Comparison of ENCODE assay signal across 8 mouse cellular contexts in the genomic region with DNA sequence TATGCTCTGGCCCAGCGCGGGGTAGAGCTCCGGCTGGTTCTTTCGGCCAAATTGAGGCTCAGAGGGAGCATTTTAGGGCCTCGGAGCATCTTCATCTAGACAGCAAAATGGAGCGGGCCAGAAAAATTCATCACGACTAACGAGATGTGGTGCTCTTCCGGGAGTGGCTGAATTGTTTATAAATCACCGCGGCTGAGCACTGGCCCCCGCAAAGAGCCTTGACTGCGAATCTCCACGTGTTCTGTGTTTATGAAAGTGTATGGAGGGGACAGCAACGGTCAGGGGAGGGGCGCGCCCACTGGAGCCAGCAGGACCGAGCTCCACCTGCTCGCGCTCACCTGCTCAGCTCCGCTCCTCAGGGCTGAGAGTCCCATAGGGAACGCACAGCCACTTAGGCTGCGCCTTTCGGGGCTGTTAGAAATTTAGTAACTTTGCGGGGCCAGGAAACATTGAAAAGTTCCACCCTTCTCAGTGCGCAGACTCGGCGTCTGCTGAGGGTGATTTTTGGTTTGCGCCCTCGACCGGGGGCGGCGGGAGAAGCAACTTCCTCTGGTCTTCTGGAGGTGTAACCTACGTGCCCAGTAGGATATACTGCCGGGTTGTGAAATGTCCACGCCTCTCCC. TPM values are rescaled to one million over a fixed set of nuclear protein-coding genes. Genes with fewer than 3 reads are reported as not detected.
DNase-seq lines count a peak whose midpoint lies in the region; ATAC-seq and TF ChIP-seq lines count a peak whose summit lies in the region.

No protein-coding gene starts in this region.

- no peak for TF ChIP-seq CTCF in stomach, postnatal 0 days (IDR thresholded peaks at IDR 0.05; ENCODE audit: low read depth)

- H3K36me3 ChIP-seq in embryonic facial prominence, embryonic 12.5 days = no peaks in the 10 kb centered on the region
- H3K36me3 ChIP-seq in hindbrain, embryonic 15.5 days = no peaks in the 10 kb centered on the region
- no peaks in the 10 kb centered on the region for H3K36me3 ChIP-seq in midbrain, embryonic 11.5 days (ENCODE audit: control insufficient read depth, insufficient read depth, low read length)
- H3K36me3 ChIP-seq in stomach, postnatal 0 days (ENCODE audit: control insufficient read depth, insufficient read depth, low read length) = no peaks in the 10 kb centered on the region

- no peak overlapping the region for H3K9ac ChIP-seq in embryonic facial prominence, embryonic 12.5 days
- peak overlapping the region; percentile 53 for H3K9ac ChIP-seq in hindbrain, embryonic 15.5 days
- H3K9ac ChIP-seq in midbrain, embryonic 11.5 days (ENCODE audit: low read length) = peak overlapping the region; percentile 97
- no peak overlapping the region for H3K9ac ChIP-seq in stomach, postnatal 0 days (ENCODE audit: low read length)

- peaks cover 40% of the 10 kb centered on the region; the same call in 1 of the 2 replicates for H3K4me1 ChIP-seq in embryonic facial prominence, embryonic 12.5 days
- H3K4me1 ChIP-seq in hindbrain, embryonic 15.5 days (replicated peaks) = peaks cover 37% of the 10 kb centered on the region
- H3K4me1 ChIP-seq in midbrain, embryonic 11.5 days (ENCODE audit: control insufficient read depth, insufficient read depth, low read length) = peaks cover 11% of the 10 kb centered on the region; the same call in 1 of the 2 replicates
- peaks cover 7% of the 10 kb centered on the region for H3K4me1 ChIP-seq in stomach, postnatal 0 days (replicated peaks; ENCODE audit: control insufficient read depth, insufficient read depth)

- H3K4me3 ChIP-seq in embryonic facial prominence, embryonic 12.5 days = peak overlapping the region; percentile 57
- peak overlapping the region; percentile 57 for H3K4me3 ChIP-seq in hindbrain, embryonic 15.5 days
- H3K4me3 ChIP-seq in midbrain, embryonic 11.5 days (ENCODE audit: low read depth, low read length) = peak overlapping the region; percentile 99
- peak overlapping the region; percentile 35 for H3K4me3 ChIP-seq in stomach, postnatal 0 days (ENCODE audit: low read depth, low read length)

- no peak for TF ChIP-seq EP300 in stomach, postnatal 0 days (optimal IDR thresholded peaks at IDR 0.05)

- H3K4me2 ChIP-seq in embryonic facial prominence, embryonic 12.5 days (replicated peaks) = peak overlapping the region; percentile 90
- H3K4me2 ChIP-seq in hindbrain, embryonic 15.5 days = peak overlapping the region; percentile 96
- peak overlapping the region; percentile 96 for H3K4me2 ChIP-seq in midbrain, embryonic 11.5 days
- H3K4me2 ChIP-seq in stomach, postnatal 0 days (replicated peaks; ENCODE audit: low read depth) = peak overlapping the region; percentile 66

- no peaks in the 10 kb centered on the region for H3K9me3 ChIP-seq in embryonic facial prominence, embryonic 12.5 days
- no peaks in the 10 kb centered on the region for H3K9me3 ChIP-seq in hindbrain, embryonic 15.5 days
- H3K9me3 ChIP-seq in midbrain, embryonic 11.5 days (ENCODE audit: control insufficient read depth, low read length) = no peaks in the 10 kb centered on the region
- no peaks in the 10 kb centered on the region for H3K9me3 ChIP-seq in stomach, postnatal 0 days (ENCODE audit: control insufficient read depth, low read length)

- no peak for ATAC-seq in embryonic facial prominence, embryonic 12.5 days (ENCODE audit: insufficient number of reproducible peaks, insufficient read depth, low FRiP score, low TSS enrichment)
- no peak for ATAC-seq in hindbrain, embryonic 15.5 days (ENCODE audit: low FRiP score, low read depth)
- no peak for ATAC-seq in midbrain, embryonic 11.5 days (ENCODE audit: low FRiP score)
- ATAC-seq in stomach, postnatal 0 days (ENCODE audit: low FRiP score, low TSS enrichment) = no peak

- no peak overlapping the region for H3K27ac ChIP-seq in embryonic facial prominence, embryonic 12.5 days
- peak overlapping the region; percentile 87 for H3K27ac ChIP-seq in hindbrain, embryonic 15.5 days (replicated peaks)
- peak overlapping the region; percentile 92 for H3K27ac ChIP-seq in midbrain, embryonic 11.5 days (ENCODE audit: low read depth, low read length)
- no peak overlapping the region for H3K27ac ChIP-seq in stomach, postnatal 0 days (replicated peaks)

- H3K27me3 ChIP-seq in embryonic facial prominence, embryonic 12.5 days = peaks cover 87% of the 10 kb centered on the region
- peaks cover 2% of the 10 kb centered on the region; the same call in 1 of the 2 replicates for H3K27me3 ChIP-seq in hindbrain, embryonic 15.5 days
- H3K27me3 ChIP-seq in midbrain, embryonic 11.5 days (ENCODE audit: control insufficient read depth, insufficient read depth, low read length) = no peaks in the 10 kb centered on the region
- H3K27me3 ChIP-seq in stomach, postnatal 0 days (ENCODE audit: control insufficient read depth, insufficient read depth, low read length) = peaks cover 51% of the 10 kb centered on the region

- WGBS in embryonic facial prominence, embryonic 12.5 days = under 1% methylated on average over 36 of the region's 36 CpGs
- 0% methylated on average over 36 of the region's 36 CpGs for WGBS in hindbrain, embryonic 15.5 days
- WGBS in midbrain, embryonic 11.5 days = under 1% methylated on average over 36 of the region's 36 CpGs
- 1% methylated on average over 36 of the region's 36 CpGs for WGBS in stomach, postnatal 0 days

- peak; percentile 59 to 79 for DNase-seq in left cerebral cortex, adult 18-20 months (ENCODE audit: low spot score in 2 of 2)
- no peak for DNase-seq in left cerebral cortex, adult 11 months (ENCODE audit: low spot score)
- peak; percentile 97 for DNase-seq in midbrain, embryonic 11.5 days (ENCODE audit: low spot score, missing footprints)
- DNase-seq in stomach, postnatal 0 days (ENCODE audit: low spot score) = peak; percentile 14
- DNase-seq in ovary, postnatal 10 days (ENCODE audit: low spot score) = no peak
- DNase-seq in adrenal gland, postnatal 36 days = no peak

RNA-seq across cellular contexts. Expression of a gene that starts 2.0 kb away (rescaled TPM):
- 10 to 100 TPM; 23.6 to 29.0 TPM for total RNA-seq in left cerebral cortex, adult 18-20 months (2021)
- 1.2 and 2.1 TPM in 2 replicates for polyA plus RNA-seq in embryonic facial prominence, embryonic 12.5 days (2016; fragmentation: Nextera tagmentation; extraction: Ambion mirVana)
- polyA plus RNA-seq in hindbrain, embryonic 15.5 days (2015; fragmentation: Nextera tagmentation; extraction: Ambion mirVana) = 21.0 and 33.1 TPM in 2 replicates
- 55.6 and 66.9 TPM in 2 replicates for polyA plus RNA-seq in midbrain, embryonic 11.5 days (2014; fragmentation: Nextera tagmentation; extraction: Ambion mirVana)
- polyA plus RNA-seq in stomach, postnatal 0 days (2015; fragmentation: Nextera tagmentation; extraction: Ambion mirVana) = 0.02 TPM in 1 of 2 replicates, not detected in the other
- under 1 TPM; 0.07 to 0.10 TPM for total RNA-seq in adrenal gland, postnatal 36 days (2021)

Comparison
In these comparisons a context has a peak if more than half of its experiments do, and no peak if none do; other contexts are left out.
1. DNase-seq: peak in left cerebral cortex, adult 18-20 months (2 of 2), midbrain, embryonic 11.5 days (single experiment) and stomach, postnatal 0 days (single experiment); none in left cerebral cortex, adult 11 months (single experiment), ovary, postnatal 10 days (single experiment) and adrenal gland, postnatal 36 days (0 of 2).
2. H3K27ac ChIP-seq: peak in hindbrain, embryonic 15.5 days (single experiment) and midbrain, embryonic 11.5 days (single experiment); none in embryonic facial prominence, embryonic 12.5 days (single experiment) and stomach, postnatal 0 days (single experiment).
3. H3K4me3 ChIP-seq: peak in every context shown above with its lines; median percentile 99 in midbrain, embryonic 11.5 days; 57 in embryonic facial prominence, embryonic 12.5 days; 57 in hindbrain, embryonic 15.5 days; 35 in stomach, postnatal 0 days.
4. H3K9ac ChIP-seq: peak in hindbrain, embryonic 15.5 days (single experiment) and midbrain, embryonic 11.5 days (single experiment); none in embryonic facial prominence, embryonic 12.5 days (single experiment) and stomach, postnatal 0 days (single experiment).
5. Peak in every context shown above with its lines, with median percentiles within 50 percentile points of each other: H3K4me2 ChIP-seq.